Mouse (Mus musculus) embryonic facial prominence, embryonic 10.5 days (tissue): ENCODE measurements around the gene Plxdc1. TPM values are rescaled to one million over a fixed set of nuclear protein-coding genes. Genes with fewer than 3 reads are reported as not detected.

Experiments
- DNase-seq: peaks from one replicate; pipeline ENCODE4 v3.0.0-alpha.2; 2017; ENCODE audit warnings: low spot score
- H3K27ac ChIP-seq: fragments of 300-500 bp; sonication (generic); replicated peaks from 2 replicates; pipeline ENCODE4 v1.5.1; 2016; ENCODE audit warnings: mild to moderate bottlenecking
- H3K27me3 ChIP-seq: fragments of 300-500 bp; sonication (generic); replicated peaks from 2 replicates; pipeline ENCODE4 v1.6.1; 2016; ENCODE audit warnings: low read depth, mild to moderate bottlenecking; ENCODE audit not compliant: poor library complexity, severe bottlenecking
- H3K36me3 ChIP-seq: fragments of 300-500 bp; sonication (generic); replicated peaks from 2 replicates; pipeline ENCODE4 v1.6.1; 2016; ENCODE audit warnings: mild to moderate bottlenecking, moderate library complexity
- H3K4me1 ChIP-seq: fragments of 300-500 bp; sonication (generic); 2 replicates; pipeline ENCODE4 v1.6.1; 2016
- H3K4me3 ChIP-seq: fragments of 300-500 bp; sonication (generic); 2 replicates; pipeline ENCODE4 v1.5.1; 2016; ENCODE audit warnings: mild to moderate bottlenecking, moderate library complexity
- H3K9me3 ChIP-seq: fragments of 300-500 bp; sonication (generic); 2 replicates; pipeline ENCODE4 v1.6.1; 2016; ENCODE audit warnings: mild to moderate bottlenecking
- WGBS: fragments of 180-500 bp; shearing (Covaris S2); methylation state at CpG from one replicate; pipeline ENCODE4 v1.1.7; 2016; 5-methylcytosine and 5-hydroxymethylcytosine counted together
- microRNA-seq: library from miRNA; unstranded; fragments of <30 nt; microRNA quantifications from one replicate; pipeline ENCODE4, GENCODE M21; 2017
- polyA plus RNA-seq: library from polyadenylated mRNA; unstranded; fragments of >200 nt; fragmentation: Nextera tagmentation; extraction: Ambion mirVana; gene quantifications from 2 replicates; pipeline ENCODE4 v1.2.1, GENCODE M21; 2016

The Plxdc1 gene
- polyA plus RNA-seq, 1 experiment from 2014 or later, result 0.07 TPM

DNA sequence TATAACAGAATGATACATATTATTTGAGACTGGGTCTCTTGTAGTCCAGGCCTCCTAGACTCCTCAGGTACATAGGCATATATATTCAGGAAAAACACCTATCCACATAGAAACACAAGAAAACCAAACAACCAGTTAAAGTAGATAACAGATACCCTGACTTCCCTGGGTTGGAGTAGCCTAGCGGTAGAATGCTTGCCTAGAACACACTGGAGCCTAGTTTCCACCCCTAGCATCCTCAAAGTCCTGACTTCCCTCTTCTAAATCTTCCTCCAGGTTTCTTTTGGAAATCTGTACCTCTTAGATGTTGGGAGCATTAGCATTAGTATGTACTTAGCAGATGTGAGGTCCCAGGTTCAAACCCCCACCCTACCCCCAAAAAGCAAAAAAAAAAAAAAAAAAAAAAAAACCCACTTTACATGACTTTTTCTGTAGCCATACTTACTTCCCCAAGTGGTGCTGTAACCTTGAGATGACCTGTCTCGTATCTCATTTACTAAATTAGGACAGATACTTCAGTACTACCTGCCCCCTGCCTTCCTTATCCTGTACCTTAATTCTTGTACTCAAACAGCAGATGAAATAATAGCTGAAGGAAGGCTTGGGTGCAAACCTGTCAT, 100.8 kb downstream of the Plxdc1 start:
- H3K27me3 ChIP-seq, result no peaks in the 10 kb centered on the region
- H3K4me1 ChIP-seq, result no peaks in the 10 kb centered on the region
- peak overlapping the region; percentile 68; the same call in 1 of the 2 replicates for H3K4me3 ChIP-seq
- 96% methylated on average over 2 of the region's 2 CpGs for WGBS
- DNase-seq, result no peak
- no peaks in the 10 kb centered on the region for H3K36me3 ChIP-seq
- no peak overlapping the region for H3K27ac ChIP-seq
- no peaks in the 10 kb centered on the region for H3K9me3 ChIP-seq

GRCm38 (mm10) chr11:97884601-97885185, 101.6 kb downstream of the Plxdc1 start:
- Histone ChIP-seq H3K9me3 (no peaks in the 10 kb centered on the region), H3K27me3 (no peaks in the 10 kb centered on the region), H3K36me3 (no peaks in the 10 kb centered on the region), H3K4me3 (peak overlapping the region; percentile 68), H3K4me1 (no peaks in the 10 kb centered on the region), H3K27ac (peak overlapping the region; percentile 89)
- no peak for DNase-seq
- 32% methylated on average over 7 of the region's 7 CpGs for WGBS

GRCm38 (mm10) chr11:97883918-97884600, 102.2 kb downstream of the Plxdc1 start, which contains the start of gene Fbxo47:
Gene Fbxo47, minus strand, starts transcription at chr11:97884154.
- Histone ChIP-seq H3K9me3 (no peaks in the 10 kb centered on the region), H3K27me3 (no peaks in the 10 kb centered on the region), H3K36me3 (no peaks in the 10 kb centered on the region), H3K4me1 (no peaks in the 10 kb centered on the region), H3K4me3 (peak within 1 kb of the TSS; percentile 68), H3K27ac (peak within 1 kb of the TSS; percentile 89)
- DNase-seq, result peak; percentile 97
- WGBS, result under 1% methylated on average over 37 of the region's 37 CpGs

DNA sequence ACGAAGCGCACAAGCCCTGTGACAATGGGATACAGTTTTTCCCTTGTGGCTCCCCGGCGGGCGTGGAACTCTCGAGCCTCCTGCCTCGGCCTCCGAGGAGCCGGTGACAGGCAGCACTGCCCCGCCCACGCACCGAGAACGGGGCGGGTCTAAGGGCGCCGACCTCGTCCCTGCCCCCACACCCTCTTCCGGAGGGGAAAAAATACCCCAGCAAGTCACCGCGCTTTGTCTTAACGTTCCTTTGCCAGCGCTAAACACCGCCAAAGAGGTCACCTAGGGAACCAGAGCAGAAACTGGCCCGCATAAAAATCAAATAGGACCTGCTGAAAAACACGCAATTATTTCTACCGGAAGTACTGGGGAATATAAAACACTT, 102.7 kb downstream of the Plxdc1 start:
- H3K4me3 ChIP-seq, result peak overlapping the region; percentile 68

DNA sequence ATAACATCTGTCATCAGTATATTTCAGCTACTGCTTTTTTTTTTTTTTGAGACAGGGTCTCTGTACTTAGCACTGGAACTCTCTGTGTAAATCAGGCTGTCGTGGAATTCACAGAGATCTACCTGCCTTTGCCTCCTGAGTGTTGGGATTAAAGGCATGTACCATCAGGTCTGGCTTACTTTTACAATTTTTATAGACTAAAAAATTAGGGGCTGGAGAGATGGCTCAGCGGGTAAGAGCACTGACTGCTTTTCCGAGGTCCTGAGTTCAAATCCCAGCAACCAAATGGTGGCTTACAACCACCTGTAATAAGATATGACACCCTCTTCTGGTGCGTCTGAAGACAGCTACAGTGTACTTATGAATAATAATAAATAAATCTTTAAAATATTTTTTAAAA, 105.9 kb downstream of the Plxdc1 start:
- Histone ChIP-seq H3K9me3 (no peaks in the 10 kb centered on the region), H3K27ac (no peak overlapping the region), H3K4me1 (no peaks in the 10 kb centered on the region), H3K4me3 (no peak overlapping the region), H3K27me3 (no peaks in the 10 kb centered on the region), H3K36me3 (no peaks in the 10 kb centered on the region)
- no peak for DNase-seq
- WGBS, result 90% methylated on average over 4 of the region's 4 CpGs

More for the DNA sequence above, 102.7 kb downstream of the Plxdc1 start:
- peak; percentile 81 for DNase-seq
- 5% methylated on average over 26 of the region's 26 CpGs for WGBS
- Histone ChIP-seq H3K27ac (peak overlapping the region; percentile 89), H3K9me3 (no peaks in the 10 kb centered on the region), H3K27me3 (no peaks in the 10 kb centered on the region), H3K4me1 (no peaks in the 10 kb centered on the region), H3K36me3 (no peaks in the 10 kb centered on the region)

- no peak for DNase-seq
- 85% methylated on average over 2 of the region's 2 CpGs for WGBS
These were observed 108.9 kb downstream of the Plxdc1 start for GRCm38 (mm10) chr11:97877341-97877740.

DNA sequence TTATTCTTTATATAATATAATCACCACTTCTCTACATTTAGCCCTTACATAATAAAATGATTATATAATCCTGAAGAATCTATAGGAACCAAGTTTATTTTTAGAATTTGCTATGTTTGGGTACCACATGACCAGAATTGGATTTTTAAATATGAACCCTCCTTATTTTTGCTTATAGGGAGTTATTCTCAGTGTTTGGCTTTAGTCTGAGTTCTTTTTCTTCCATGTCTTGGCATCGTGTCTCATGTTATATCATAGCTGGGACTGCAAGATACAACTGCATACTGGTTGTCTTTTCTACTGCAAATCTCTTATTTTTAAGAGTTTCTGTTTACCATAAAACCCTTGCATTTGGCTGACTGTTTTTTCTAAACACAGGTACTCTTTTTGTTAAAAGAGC, 111.8 kb downstream of the Plxdc1 start:
- no peak for DNase-seq
- no peaks in the 10 kb centered on the region for H3K4me1 ChIP-seq
- no peaks in the 10 kb centered on the region for H3K27me3 ChIP-seq
- H3K36me3 ChIP-seq, result no peaks in the 10 kb centered on the region
- no peak overlapping the region for H3K4me3 ChIP-seq
- WGBS, result 87% methylated on average over 1 of the region's 1 CpGs
- 0 out of 2 replicates have a peak, but pooled peaks cover 2% of the 10 kb centered on the region for H3K9me3 ChIP-seq
- H3K27ac ChIP-seq, result no peak overlapping the region

More at GRCm38 (mm10) chr11:97877341-97877740, 108.9 kb downstream of the Plxdc1 start:
- Histone ChIP-seq H3K9me3 (no peaks in the 10 kb centered on the region), H3K4me1 (no peaks in the 10 kb centered on the region), H3K4me3 (no peak overlapping the region), H3K36me3 (no peaks in the 10 kb centered on the region), H3K27me3 (no peaks in the 10 kb centered on the region), H3K27ac (no peak overlapping the region)

Small RNAs within 50 kb of the gene (microRNA-seq; reads per million reads assigned to microRNA genes)
- gene Gm22461 (not detected), gene Gm27597 (not detected)

Other genes with a start within 250 kb of the Plxdc1 start
- 1.9 and 2.1 TPM in 2 replicates for gene Pip4k2b, start 241.7 kb downstream of the Plxdc1 start, polyA plus RNA-seq
- 22.0 and 24.2 TPM in 2 replicates for gene Cwc25, start 219.9 kb downstream of the Plxdc1 start, polyA plus RNA-seq
- gene 1700001P01Rik, start 210.5 kb downstream of the Plxdc1 start, polyA plus RNA-seq, result 0.85 and 1.1 TPM in 2 replicates
- 481 and 487 TPM in 2 replicates for gene Rpl23, start 204.0 kb downstream of the Plxdc1 start, polyA plus RNA-seq
- 90.5 and 98.7 TPM in 2 replicates for gene Lasp1, start 187.4 kb downstream of the Plxdc1 start, polyA plus RNA-seq
- gene B230217C12Rik, start 145.7 kb downstream of the Plxdc1 start, polyA plus RNA-seq, result 14.0 and 16.0 TPM in 2 replicates
- gene Fbxo47, start 102.3 kb downstream of the Plxdc1 start, polyA plus RNA-seq, result 0.42 and 0.67 TPM in 2 replicates
- gene Arl5c, start 9.7 kb upstream of the Plxdc1 start, polyA plus RNA-seq, result 15.6 and 19.2 TPM in 2 replicates
- gene Cacnb1, start 36.6 kb upstream of the Plxdc1 start, polyA plus RNA-seq, result 5.3 and 5.7 TPM in 2 replicates
- 1,206 and 1,219 TPM in 2 replicates for gene Rpl19, start 40.3 kb upstream of the Plxdc1 start, polyA plus RNA-seq
- 0.25 and 0.47 TPM in 2 replicates for gene Stac2, start 67.0 kb upstream of the Plxdc1 start, polyA plus RNA-seq
- gene Fbxl20, start 164.0 kb upstream of the Plxdc1 start, polyA plus RNA-seq, result 23.0 and 26.7 TPM in 2 replicates
- 83.3 and 85.4 TPM in 2 replicates for gene Med1, start 206.8 kb upstream of the Plxdc1 start, polyA plus RNA-seq
- gene Cdk12, start 216.6 kb upstream of the Plxdc1 start, polyA plus RNA-seq, result 12.7 and 13.0 TPM in 2 replicates